Mouse (Mus musculus) adrenal gland, postnatal 10 days (tissue): ENCODE results near the gene Rundc3a. TPM values are rescaled to one million over a fixed set of nuclear protein-coding genes. Genes with fewer than 3 reads are reported as not detected.

Experiments
- DNase-seq: peaks from one replicate; pipeline ENCODE4 v3.0.0; 2021; ENCODE audit warnings: mixed read lengths
- total RNA-seq, 2 experiments: library from RNA; stranded (reverse); gene quantifications; 2 replicates each; pipeline ENCODE4 v1.2.3; 2021

Gene Rundc3a
- total RNA-seq, 2 experiments from 2014 or later, result 21.2 to 34.3 TPM

- no peak for DNase-seq
Measured at GRCm38 (mm10) chr11:102392441-102393237, 564 bp upstream of the Rundc3a start.

- DNase-seq, result peak; percentile 25
Measured at GRCm38 (mm10) chr11:102393719-102394420, 667 bp downstream of the Rundc3a start.

DNA sequence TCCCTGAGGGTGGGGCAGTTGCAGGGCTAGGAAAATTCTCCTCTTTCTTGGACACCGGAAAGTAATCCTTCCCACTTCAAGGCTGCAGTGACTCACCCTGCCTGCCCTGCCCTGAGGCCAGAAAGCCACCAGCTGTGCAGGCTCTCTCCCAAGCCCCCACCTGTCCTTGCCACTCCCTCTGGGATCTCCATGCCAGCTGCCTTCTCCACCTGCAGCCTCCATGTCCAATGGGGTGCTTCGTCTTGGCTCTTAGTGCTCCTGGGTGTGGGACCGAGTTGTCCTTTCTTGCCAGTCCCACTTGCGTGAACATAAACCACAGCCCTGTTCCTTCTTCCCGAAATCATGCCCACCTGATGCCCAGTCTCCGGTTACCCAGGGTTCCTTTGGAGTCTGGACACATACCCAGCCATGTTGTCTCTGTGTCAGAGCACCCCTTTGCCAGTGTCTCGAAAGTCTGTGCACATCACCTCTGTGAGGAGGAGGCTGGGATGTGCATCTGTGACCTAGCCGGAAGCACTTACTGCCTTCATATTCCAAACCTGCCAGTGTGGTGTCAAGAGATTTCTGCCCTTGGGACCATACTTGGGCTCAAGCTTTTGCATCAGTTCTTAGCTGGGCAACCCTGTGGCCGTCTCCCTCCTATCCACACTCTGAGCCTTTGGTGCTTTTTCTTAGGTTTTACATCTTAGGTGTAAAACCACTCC, 1.4 kb downstream of the Rundc3a start:
- DNase-seq, result peak; percentile 51

DNA sequence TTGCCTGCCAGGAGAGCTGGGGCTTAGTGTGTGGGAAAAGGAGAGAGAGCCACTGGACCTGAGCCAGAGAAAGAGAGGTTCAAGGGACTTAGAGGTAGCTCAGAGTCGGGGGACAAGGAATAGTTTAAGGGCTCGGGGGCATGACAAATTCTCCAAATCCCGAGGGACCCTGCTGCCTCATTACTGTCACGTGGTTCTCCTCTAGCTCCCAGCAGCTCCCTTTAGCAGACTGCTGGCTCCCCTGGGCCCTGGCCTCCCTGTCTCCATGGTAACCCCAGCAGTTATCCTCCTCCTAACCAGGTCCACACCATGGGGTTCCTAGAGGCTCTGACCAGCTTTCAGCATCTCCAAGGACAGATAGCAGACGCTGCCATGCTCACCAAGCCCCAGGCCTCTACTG, 2.0 kb downstream of the Rundc3a start:
- no peak for DNase-seq

- no peak for DNase-seq
Measured at GRCm38 (mm10) chr11:102396263-102396662, 3.1 kb downstream of the Rundc3a start.

DNA sequence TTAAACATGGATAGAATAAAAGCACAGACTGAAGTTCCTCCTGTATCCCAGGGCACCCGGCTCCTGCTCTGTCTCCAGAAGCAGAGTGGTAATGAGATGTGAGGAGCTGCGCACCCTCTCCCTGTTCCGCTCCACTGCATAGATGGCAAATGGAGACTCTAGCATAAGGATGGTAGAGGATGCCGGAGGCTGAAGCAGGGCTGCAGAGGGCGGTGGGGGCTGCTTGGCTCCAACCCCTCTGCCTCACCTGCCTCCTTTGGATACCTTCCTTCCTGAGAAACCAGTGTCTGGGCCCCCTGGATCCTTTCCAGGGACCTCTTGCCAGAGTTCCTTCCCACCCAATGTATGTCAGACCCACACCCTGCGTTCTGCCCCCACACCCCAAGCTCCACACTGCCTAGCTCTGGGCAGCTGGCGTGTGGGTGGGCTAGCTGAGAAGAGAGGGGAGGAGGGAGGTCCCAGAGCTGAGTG, 3.5 kb downstream of the Rundc3a start:
- DNase-seq, result no peak

DNA sequence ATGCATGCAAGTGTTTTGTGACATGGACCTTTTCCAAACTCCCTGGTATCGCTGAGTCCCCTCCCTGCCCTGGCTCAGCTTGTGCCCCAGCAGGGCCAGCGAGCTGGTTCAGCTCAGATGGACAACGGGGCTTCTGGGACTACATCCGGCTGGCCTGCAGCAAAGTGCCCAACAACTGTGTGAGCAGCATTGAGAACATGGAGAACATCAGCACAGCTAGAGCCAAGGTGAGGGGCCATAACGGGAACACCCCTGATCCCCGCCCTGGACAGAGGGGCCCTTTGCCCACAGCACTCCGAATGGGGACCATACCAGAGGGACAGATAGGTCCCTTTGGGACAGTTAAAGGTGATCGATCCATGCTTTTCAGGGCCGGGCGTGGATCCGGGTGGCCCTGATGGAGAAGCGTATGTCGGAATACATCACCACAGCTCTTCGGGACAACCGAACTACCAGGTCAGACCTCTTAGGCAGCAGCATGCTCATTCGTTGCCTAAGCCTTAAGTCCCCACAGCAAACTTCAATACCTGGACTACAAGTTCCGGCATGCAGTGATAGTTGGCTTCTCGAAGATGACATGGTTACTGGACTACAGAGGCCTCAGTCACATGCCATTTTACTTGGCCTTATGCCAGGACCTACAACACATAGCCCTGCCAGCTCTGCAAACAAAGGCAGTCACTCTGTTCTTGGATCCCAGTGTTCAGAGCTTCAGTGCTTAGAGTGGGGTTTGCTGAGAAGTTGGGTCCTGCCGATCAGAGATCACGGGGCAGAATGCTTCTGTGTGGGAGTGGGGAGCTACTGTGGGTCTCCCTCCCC, 5.0 kb downstream of the Rundc3a start:
- peak; percentile 32 for DNase-seq

- DNase-seq, result no peak
Measured at GRCm38 (mm10) chr11:102399107-102399506, 5.9 kb downstream of the Rundc3a start.

DNA sequence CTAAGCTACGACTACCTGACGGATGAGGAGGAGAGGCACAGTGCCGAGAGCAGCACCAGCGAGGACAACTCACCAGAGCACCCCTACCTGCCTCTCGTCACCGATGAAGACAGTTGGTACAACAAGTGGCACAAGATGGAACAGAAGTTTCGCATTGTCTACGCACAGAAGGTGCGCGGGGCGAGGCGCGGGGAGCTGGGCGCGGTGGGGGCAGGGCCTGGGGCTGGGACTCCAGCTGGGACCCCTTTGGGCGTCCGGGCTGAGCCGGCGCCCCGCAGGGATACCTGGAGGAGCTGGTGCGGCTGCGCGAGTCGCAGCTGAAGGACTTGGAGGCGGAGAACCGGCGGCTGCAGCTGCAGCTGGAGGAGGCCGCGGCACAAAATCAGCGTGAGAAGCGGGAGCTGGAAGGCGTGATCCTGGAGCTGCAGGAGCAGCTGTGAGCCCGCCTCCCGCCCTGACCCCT, 6.4 kb downstream of the Rundc3a start:
- DNase-seq, result peak; percentile 24

- DNase-seq, result peak; percentile 14
Measured at GRCm38 (mm10) chr11:102400513-102401084, 7.4 kb downstream of the Rundc3a start.

DNA sequence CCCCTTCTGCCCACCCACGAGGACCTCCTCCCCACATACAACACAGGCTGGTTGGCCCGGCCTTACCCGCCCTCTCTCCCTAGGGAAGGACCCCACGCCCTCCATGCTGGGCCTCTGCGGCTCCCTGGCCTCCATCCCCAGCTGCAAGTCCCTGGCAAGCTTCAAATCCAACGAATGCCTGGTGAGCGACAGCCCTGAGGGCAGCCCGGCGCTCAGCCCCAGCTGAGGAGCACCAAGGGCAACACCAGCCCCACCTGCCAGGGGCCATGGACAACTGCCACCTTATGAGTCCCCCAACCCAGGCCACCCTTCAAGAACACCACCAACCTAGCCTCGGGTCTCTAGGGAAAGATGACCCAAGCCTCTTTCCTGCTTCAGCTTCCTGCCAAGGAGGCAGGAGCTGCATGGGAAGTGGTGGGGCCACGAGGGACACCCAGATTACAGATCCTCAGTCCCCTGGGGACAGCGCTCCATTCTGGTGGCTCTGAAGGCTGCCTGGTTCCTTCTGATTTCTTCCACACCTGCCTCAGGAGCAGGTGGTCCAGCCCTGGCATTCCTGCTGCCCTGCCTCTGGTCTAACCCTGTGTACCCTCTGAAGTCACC, 8.8 kb downstream of the Rundc3a start:
- DNase-seq, result peak; percentile 50

GRCm38 (mm10) chr11:102403657-102404056, 10.5 kb downstream of the Rundc3a start:
- no peak for DNase-seq

- peak; percentile 36 for DNase-seq
Measured at GRCm38 (mm10) chr11:102404161-102405010, 11.2 kb downstream of the Rundc3a start.

- peak; percentile 7 for DNase-seq
Measured at GRCm38 (mm10) chr11:102405544-102406285, 12.5 kb downstream of the Rundc3a start.

GRCm38 (mm10) chr11:102406401-102406800, 13.2 kb downstream of the Rundc3a start:
- peak; percentile 30 for DNase-seq

DNA sequence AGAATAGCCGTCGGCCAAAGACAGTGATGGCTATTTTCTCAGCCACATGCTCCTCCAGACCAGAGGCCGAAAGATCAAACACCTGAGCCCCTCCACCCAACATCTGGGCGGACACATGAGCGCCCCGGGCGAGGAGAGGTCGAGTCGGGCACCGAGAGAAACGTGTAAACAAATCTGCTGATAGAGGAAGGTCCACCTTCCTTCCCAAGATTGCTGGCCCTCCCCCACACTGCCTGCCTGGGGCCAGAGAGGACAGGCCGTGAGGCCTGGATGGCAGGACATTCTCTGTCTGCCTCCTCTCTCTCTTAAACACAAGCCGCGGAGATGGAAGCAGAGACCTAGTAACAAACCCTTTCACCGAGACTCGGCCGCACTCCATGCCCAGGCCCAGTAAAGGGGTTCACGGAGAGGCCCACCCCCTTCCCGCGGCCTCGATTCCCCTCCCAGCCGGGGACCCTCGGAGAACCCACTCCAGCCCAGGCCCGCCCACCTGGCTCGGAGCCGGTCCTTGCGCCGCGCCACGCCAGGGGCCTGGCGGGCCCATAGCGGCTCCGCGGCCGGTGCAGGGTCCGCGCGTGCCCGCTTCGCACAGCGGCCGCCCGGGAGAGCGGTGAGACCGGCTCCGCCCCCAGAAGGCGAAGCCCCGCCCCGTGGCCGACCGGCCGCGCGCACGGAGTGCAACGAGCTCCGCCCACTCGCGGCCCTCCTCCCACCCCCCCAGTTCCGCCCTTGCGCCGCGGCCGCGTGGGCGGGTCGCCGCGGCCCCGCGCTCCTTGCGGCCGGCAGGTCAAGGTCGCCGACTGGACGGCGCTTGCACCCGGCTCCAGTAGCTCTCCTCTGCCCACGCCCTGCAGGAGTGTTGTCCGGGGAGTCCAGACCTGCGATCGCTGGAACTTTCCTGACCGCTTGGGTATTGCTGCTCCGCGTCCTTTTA, 14.0 kb downstream of the Rundc3a start:
- peak; percentile 98 for DNase-seq

DNA sequence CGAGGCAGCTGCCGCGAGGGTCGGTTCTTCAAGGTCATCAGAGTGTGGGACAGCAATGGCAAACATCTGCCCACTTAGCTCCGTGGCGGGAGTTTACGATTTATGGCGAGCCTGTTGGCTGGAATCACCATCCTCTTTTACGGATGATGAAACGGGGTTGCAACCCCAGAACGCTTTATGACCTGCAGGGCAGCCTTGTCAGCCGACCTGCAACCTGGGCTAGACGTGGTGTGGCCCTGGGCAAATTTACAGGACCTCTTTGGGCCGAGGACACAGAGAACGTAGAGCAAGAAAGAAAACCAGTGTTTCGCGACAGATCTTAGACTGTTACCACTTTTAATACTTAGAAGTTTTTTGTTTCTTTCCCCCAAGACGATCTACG, 14.6 kb downstream of the Rundc3a start, which contains the start of gene Slc25a39:
TSS of gene Slc25a39 (minus strand) at position 113 of the 382 bp plus-strand sequence.
- DNase-seq, result no peak

DNA sequence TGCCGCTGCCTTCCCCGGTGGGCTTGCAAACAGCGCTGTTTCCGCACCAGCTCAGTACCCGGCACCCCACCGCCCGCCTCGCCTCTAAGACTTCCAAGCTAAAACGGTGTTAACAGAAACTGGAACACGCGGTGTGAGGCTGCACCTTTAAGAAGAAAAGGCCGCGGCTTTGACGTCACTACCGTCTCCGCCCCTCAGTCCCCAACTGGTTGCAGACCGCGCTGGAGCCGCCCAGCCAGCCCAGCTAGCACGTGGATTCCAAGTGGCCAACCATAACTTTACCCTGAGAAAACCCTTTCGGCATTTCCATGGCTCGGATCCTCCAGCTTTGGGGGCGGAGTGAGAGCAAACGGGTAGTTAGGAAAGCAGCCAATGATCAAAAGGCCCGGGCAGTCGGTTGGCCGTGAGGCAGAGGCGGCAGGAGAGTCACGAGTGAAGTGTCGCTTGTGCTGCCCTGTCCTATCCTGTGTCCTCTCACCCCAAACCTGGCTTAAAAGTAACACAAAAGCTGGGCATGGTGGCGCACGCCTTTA, 15.2 kb downstream of the Rundc3a start:
- peak; percentile 97 for DNase-seq
